Mouse (Mus musculus) forebrain, postnatal 0 days (tissue): ENCODE results near the gene Ube2e3. TPM values are rescaled to one million over a fixed set of nuclear protein-coding genes. Genes with fewer than 3 reads are reported as not detected.

Experiments
- ATAC-seq: fragments of 200-750 bp; cut with Nextera tagmentation; 2 replicates; pipeline ENCODE4 v1.8.0; 2017; ENCODE audit warnings: mild to moderate bottlenecking, moderate library complexity
- DNase-seq: peaks from one replicate; pipeline ENCODE4 v3.0.0-alpha.2; 2015
- H3K27ac ChIP-seq: fragments of 300-500 bp; sonication (generic); 2 replicates; pipeline ENCODE4 v1.5.1; 2014; ENCODE audit warnings: low read depth, mild to moderate bottlenecking, antibody characterized with exemption, low read length, moderate library complexity, mixed read lengths
- H3K27me3 ChIP-seq: fragments of 300-500 bp; sonication (generic); 2 replicates; pipeline ENCODE4 v1.6.1; 2014; ENCODE audit warnings: mild to moderate bottlenecking, low read length, mixed read lengths; ENCODE audit not compliant: insufficient read depth
- H3K36me3 ChIP-seq: fragments of 300-500 bp; sonication (generic); 2 replicates; pipeline ENCODE4 v1.6.1; 2014; ENCODE audit warnings: mild to moderate bottlenecking, moderate library complexity; ENCODE audit not compliant: insufficient read depth
- H3K4me1 ChIP-seq: fragments of 300-500 bp; sonication (generic); 2 replicates; pipeline ENCODE4 v1.6.1; 2014; ENCODE audit warnings: antibody characterized with exemption; ENCODE audit not compliant: insufficient read depth
- H3K4me2 ChIP-seq: fragments of 300-500 bp; sonication (generic); 2 replicates; pipeline ENCODE4 v1.6.1; 2014; ENCODE audit warnings: low read depth, mild to moderate bottlenecking, moderate library complexity
- H3K4me3 ChIP-seq: fragments of 300-500 bp; sonication (generic); 2 replicates; pipeline ENCODE4 v1.5.1; 2014; ENCODE audit warnings: low read depth, low read length, mixed read lengths
- H3K9ac ChIP-seq: fragments of 300-500 bp; sonication (generic); 2 replicates; pipeline ENCODE4 v1.6.1; 2014; ENCODE audit warnings: mild to moderate bottlenecking
- H3K9me3 ChIP-seq: fragments of 300-500 bp; sonication (generic); 2 replicates; pipeline ENCODE4 v1.6.1; 2016; ENCODE audit warnings: low read length
- CTCF ChIP-seq: sonication (generic); IDR thresholded peaks from 2 replicates; pipeline ENCODE4 v1.5.1; 2016; ENCODE audit warnings: antibody characterized with exemption, control low read depth, low read depth
- WGBS: fragments of 180-500 bp; shearing (Covaris S2); extraction: QIAGEN DNeasy Blood & Tissue Kit; methylation state at CpG from one replicate; pipeline ENCODE4 v1.1.7; 2014; 5-methylcytosine and 5-hydroxymethylcytosine counted together
- polyA plus RNA-seq: library from polyadenylated mRNA; unstranded; fragments of >200 nt; fragmentation: Nextera tagmentation; extraction: Ambion mirVana; gene quantifications from 2 replicates; pipeline ENCODE4 v1.2.1, GENCODE M21; 2015
- total RNA-seq: library from RNA; depleted of rRNA; stranded (reverse); fragments of >200 nt; gene quantifications from 2 replicates; pipeline ENCODE4 v1.2.3, GENCODE M21; 2014

The Ube2e3 gene
- total and polyA plus RNA-seq, 2 experiments from 2014 or later, result 226 to 248 TPM

- no peak for TF ChIP-seq CTCF
- H3K9ac ChIP-seq, result no peak overlapping the region
- ATAC-seq, result no peak
- DNase-seq, result no peak
- no peak overlapping the region for H3K4me2 ChIP-seq
- no peaks in the 10 kb centered on the region for H3K9me3 ChIP-seq
- no peak overlapping the region for H3K27ac ChIP-seq
- WGBS, result 86% methylated on average over 6 of the region's 6 CpGs
- H3K4me3 ChIP-seq, result no peak overlapping the region
- no peaks in the 10 kb centered on the region for H3K27me3 ChIP-seq
- H3K4me1 ChIP-seq, result no peaks in the 10 kb centered on the region
- no peaks in the 10 kb centered on the region for H3K36me3 ChIP-seq
These were observed 9.3 kb upstream of the Ube2e3 start for GRCm38 (mm10) chr2:78858628-78859027.

GRCm38 (mm10) chr2:78859266-78860087, 8.4 kb upstream of the Ube2e3 start:
- TF ChIP-seq CTCF, result no peak
- Histone ChIP-seq H3K9me3 (no peaks in the 10 kb centered on the region), H3K4me3 (no peak overlapping the region), H3K9ac (no peak overlapping the region), H3K4me1 (no peaks in the 10 kb centered on the region), H3K4me2 (no peak overlapping the region), H3K36me3 (no peaks in the 10 kb centered on the region), H3K27me3 (no peaks in the 10 kb centered on the region), H3K27ac (no peak overlapping the region)
- ATAC-seq (no peak), DNase-seq (no peak)
- WGBS, result 72% methylated on average over 12 of the region's 12 CpGs

GRCm38 (mm10) chr2:78860088-78860372, 7.9 kb upstream of the Ube2e3 start:
- Histone ChIP-seq H3K4me1 (no peaks in the 10 kb centered on the region), H3K4me3 (no peak overlapping the region), H3K36me3 (no peaks in the 10 kb centered on the region), H3K27ac (no peak overlapping the region), H3K9ac (no peak overlapping the region), H3K4me2 (no peak overlapping the region), H3K27me3 (no peaks in the 10 kb centered on the region), H3K9me3 (no peaks in the 10 kb centered on the region)
- ATAC-seq, result no peak
- TF ChIP-seq CTCF, result no peak
- DNase-seq, result no peak
- 84% methylated on average over 3 of the region's 3 CpGs for WGBS

GRCm38 (mm10) chr2:78864116-78864515, 3.8 kb upstream of the Ube2e3 start:
- DNase-seq (no peak), ATAC-seq (no peak)
- H3K9me3 ChIP-seq, result no peaks in the 10 kb centered on the region
- TF ChIP-seq CTCF, result no peak
- H3K4me1 ChIP-seq, result no peaks in the 10 kb centered on the region
- H3K9ac ChIP-seq, result no peak overlapping the region
- H3K27me3 ChIP-seq, result no peaks in the 10 kb centered on the region
- no peaks in the 10 kb centered on the region for H3K36me3 ChIP-seq
- no peak overlapping the region for H3K4me3 ChIP-seq
- 90% methylated on average over 3 of the region's 3 CpGs for WGBS
- no peak overlapping the region for H3K4me2 ChIP-seq
- H3K27ac ChIP-seq, result no peak overlapping the region

- no peak overlapping the region for H3K4me2 ChIP-seq
- H3K27ac ChIP-seq, result no peak overlapping the region
- H3K9ac ChIP-seq, result no peak overlapping the region
- no peaks in the 10 kb centered on the region for H3K9me3 ChIP-seq
- ATAC-seq, result no peak
- 70% methylated on average over 5 of the region's 5 CpGs for WGBS
- no peaks in the 10 kb centered on the region for H3K27me3 ChIP-seq
- no peak overlapping the region for H3K4me3 ChIP-seq
- TF ChIP-seq CTCF, result no peak
- H3K36me3 ChIP-seq, result no peaks in the 10 kb centered on the region
- no peaks in the 10 kb centered on the region for H3K4me1 ChIP-seq
- DNase-seq, result no peak
These were observed 3.1 kb upstream of the Ube2e3 start for GRCm38 (mm10) chr2:78864866-78865265.

GRCm38 (mm10) chr2:78868511-78868854, 559 bp downstream of the Ube2e3 start:
- Histone ChIP-seq H3K36me3 (no peaks in the 10 kb centered on the region), H3K9me3 (no peaks in the 10 kb centered on the region), H3K27me3 (no peaks in the 10 kb centered on the region), H3K4me1 (peaks cover 16% of the 10 kb centered on the region), H3K4me3 (peak overlapping the region; percentile 88), H3K4me2 (peak overlapping the region; percentile 79), H3K27ac (peak overlapping the region; percentile 96), H3K9ac (peak overlapping the region; percentile 97)
- ATAC-seq (peak; percentile 59), DNase-seq (peak; percentile 75)
- WGBS, result under 1% methylated on average over 42 of the region's 44 CpGs
- TF ChIP-seq CTCF, result no peak

GRCm38 (mm10) chr2:78868951-78869720, 1.2 kb downstream of the Ube2e3 start:
- Histone ChIP-seq H3K27ac (peak overlapping the region; percentile 96), H3K9me3 (no peaks in the 10 kb centered on the region), H3K27me3 (no peaks in the 10 kb centered on the region), H3K9ac (peak overlapping the region; percentile 97), H3K4me3 (peak overlapping the region; percentile 88), H3K36me3 (no peaks in the 10 kb centered on the region), H3K4me1 (peaks cover 21% of the 10 kb centered on the region), H3K4me2 (peak overlapping the region; percentile 79)
- TF ChIP-seq CTCF, result peak; percentile 79
- ATAC-seq (peak; percentile 98), DNase-seq (peak; percentile 97)
- under 1% methylated on average over 48 of the region's 114 CpGs for WGBS
